Mouse (Mus musculus) forebrain, postnatal 0 days (tissue): ENCODE measurements around the gene Madcam1. TPM values are rescaled to one million over a fixed set of nuclear protein-coding genes. Genes with fewer than 3 reads are reported as not detected.

Experiments
- ATAC-seq: fragments of 200-750 bp; cut with Nextera tagmentation; 2 replicates; pipeline ENCODE4 v1.8.0; 2017; ENCODE audit warnings: mild to moderate bottlenecking, moderate library complexity
- DNase-seq: peaks from one replicate; pipeline ENCODE4 v3.0.0-alpha.2; 2015
- H3K27ac ChIP-seq: fragments of 300-500 bp; sonication (generic); 2 replicates; pipeline ENCODE4 v1.5.1; 2014; ENCODE audit warnings: low read depth, mild to moderate bottlenecking, antibody characterized with exemption, low read length, moderate library complexity, mixed read lengths
- H3K27me3 ChIP-seq: fragments of 300-500 bp; sonication (generic); 2 replicates; pipeline ENCODE4 v1.6.1; 2014; ENCODE audit warnings: mild to moderate bottlenecking, low read length, mixed read lengths; ENCODE audit not compliant: insufficient read depth
- H3K36me3 ChIP-seq: fragments of 300-500 bp; sonication (generic); 2 replicates; pipeline ENCODE4 v1.6.1; 2014; ENCODE audit warnings: mild to moderate bottlenecking, moderate library complexity; ENCODE audit not compliant: insufficient read depth
- H3K4me1 ChIP-seq: fragments of 300-500 bp; sonication (generic); 2 replicates; pipeline ENCODE4 v1.6.1; 2014; ENCODE audit warnings: antibody characterized with exemption; ENCODE audit not compliant: insufficient read depth
- H3K4me2 ChIP-seq: fragments of 300-500 bp; sonication (generic); 2 replicates; pipeline ENCODE4 v1.6.1; 2014; ENCODE audit warnings: low read depth, mild to moderate bottlenecking, moderate library complexity
- H3K4me3 ChIP-seq: fragments of 300-500 bp; sonication (generic); 2 replicates; pipeline ENCODE4 v1.5.1; 2014; ENCODE audit warnings: low read depth, low read length, mixed read lengths
- H3K9ac ChIP-seq: fragments of 300-500 bp; sonication (generic); 2 replicates; pipeline ENCODE4 v1.6.1; 2014; ENCODE audit warnings: mild to moderate bottlenecking
- H3K9me3 ChIP-seq: fragments of 300-500 bp; sonication (generic); 2 replicates; pipeline ENCODE4 v1.6.1; 2016; ENCODE audit warnings: low read length
- CTCF ChIP-seq: sonication (generic); IDR thresholded peaks from 2 replicates; pipeline ENCODE4 v1.5.1; 2016; ENCODE audit warnings: antibody characterized with exemption, control low read depth, low read depth
- WGBS: fragments of 180-500 bp; shearing (Covaris S2); extraction: QIAGEN DNeasy Blood & Tissue Kit; methylation state at CpG from one replicate; pipeline ENCODE4 v1.1.7; 2014; 5-methylcytosine and 5-hydroxymethylcytosine counted together
- polyA plus RNA-seq: library from polyadenylated mRNA; unstranded; fragments of >200 nt; fragmentation: Nextera tagmentation; extraction: Ambion mirVana; gene quantifications from 2 replicates; pipeline ENCODE4 v1.2.1, GENCODE M21; 2015
- total RNA-seq: library from RNA; depleted of rRNA; stranded (reverse); fragments of >200 nt; gene quantifications from 2 replicates; pipeline ENCODE4 v1.2.3, GENCODE M21; 2014

The Madcam1 gene
- total and polyA plus RNA-seq, 2 experiments from 2014 or later = 0.70 to 0.95 TPM

GRCm38 (mm10) chr10:79704065-79704969 lies 40.0 kb downstream of the Madcam1 start, which contains the start of gene Bsg:
Gene Bsg, plus strand, starts transcription at chr10:79704491.
- Histone ChIP-seq H3K27ac (peak within 1 kb of the TSS; percentile 70), H3K9ac (peak within 1 kb of the TSS; percentile 92), H3K4me1 (peaks cover 14% of the 10 kb centered on the region; the same call in 1 of the 2 replicates), H3K9me3 (no peaks in the 10 kb centered on the region), H3K4me3 (peak within 1 kb of the TSS; percentile 85), H3K4me2 (peak within 1 kb of the TSS; percentile 77), H3K27me3 (no peaks in the 10 kb centered on the region), H3K36me3 (peaks cover 6% of the 10 kb centered on the region; the same call in 1 of the 2 replicates)
- TF ChIP-seq CTCF = peak; percentile 64
- ATAC-seq (peak; percentile 96), DNase-seq (peak; percentile 100)
- WGBS = 7% methylated on average over 65 of the region's 65 CpGs

DNA sequence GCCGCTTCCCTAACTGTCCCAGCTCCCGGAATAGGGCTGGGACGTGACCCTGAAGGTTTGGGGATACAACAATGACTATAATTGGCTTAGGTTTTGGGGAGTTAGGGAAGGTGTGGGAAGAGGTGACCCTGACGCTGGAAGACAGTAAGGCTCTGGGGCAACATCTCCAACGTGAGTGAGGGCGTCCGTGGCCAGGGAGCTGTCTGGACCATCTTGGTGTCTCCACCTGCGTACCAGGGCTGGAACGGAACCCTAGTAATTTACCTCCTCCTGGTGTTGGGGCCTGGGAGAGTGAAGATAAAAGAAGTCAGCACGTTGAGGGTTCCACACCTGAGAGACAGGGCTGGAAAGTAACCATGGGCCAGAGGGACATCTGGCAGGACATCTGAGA lies 40.6 kb downstream of the Madcam1 start:
- H3K9me3 ChIP-seq = no peaks in the 10 kb centered on the region
- no peaks in the 10 kb centered on the region for H3K27me3 ChIP-seq
- peak overlapping the region; percentile 77 for H3K4me2 ChIP-seq
- DNase-seq = no peak
- TF ChIP-seq CTCF = no peak
- ATAC-seq = no peak
- peaks cover 14% of the 10 kb centered on the region; the same call in 1 of the 2 replicates for H3K4me1 ChIP-seq
- 11% methylated on average over 10 of the region's 10 CpGs for WGBS
- no peak overlapping the region for H3K27ac ChIP-seq
- H3K9ac ChIP-seq = peak overlapping the region; percentile 92
- H3K36me3 ChIP-seq = peaks cover 13% of the 10 kb centered on the region
- H3K4me3 ChIP-seq = peak overlapping the region; percentile 85

GRCm38 (mm10) chr10:79705951-79706350 lies 41.6 kb downstream of the Madcam1 start:
- DNase-seq (no peak), ATAC-seq (no peak)
- peak overlapping the region; percentile 18; the same call in 1 of the 2 replicates for H3K9ac ChIP-seq
- no peak for TF ChIP-seq CTCF
- no peaks in the 10 kb centered on the region for H3K9me3 ChIP-seq
- peaks cover 14% of the 10 kb centered on the region; the same call in 1 of the 2 replicates for H3K4me1 ChIP-seq
- peak overlapping the region; percentile 7; the same call in 1 of the 2 replicates for H3K4me3 ChIP-seq
- H3K27me3 ChIP-seq = no peaks in the 10 kb centered on the region
- H3K4me2 ChIP-seq = peak overlapping the region; percentile 77
- peaks cover 22% of the 10 kb centered on the region for H3K36me3 ChIP-seq
- no peak overlapping the region for H3K27ac ChIP-seq
- WGBS = 93% methylated on average over 5 of the region's 5 CpGs

DNA sequence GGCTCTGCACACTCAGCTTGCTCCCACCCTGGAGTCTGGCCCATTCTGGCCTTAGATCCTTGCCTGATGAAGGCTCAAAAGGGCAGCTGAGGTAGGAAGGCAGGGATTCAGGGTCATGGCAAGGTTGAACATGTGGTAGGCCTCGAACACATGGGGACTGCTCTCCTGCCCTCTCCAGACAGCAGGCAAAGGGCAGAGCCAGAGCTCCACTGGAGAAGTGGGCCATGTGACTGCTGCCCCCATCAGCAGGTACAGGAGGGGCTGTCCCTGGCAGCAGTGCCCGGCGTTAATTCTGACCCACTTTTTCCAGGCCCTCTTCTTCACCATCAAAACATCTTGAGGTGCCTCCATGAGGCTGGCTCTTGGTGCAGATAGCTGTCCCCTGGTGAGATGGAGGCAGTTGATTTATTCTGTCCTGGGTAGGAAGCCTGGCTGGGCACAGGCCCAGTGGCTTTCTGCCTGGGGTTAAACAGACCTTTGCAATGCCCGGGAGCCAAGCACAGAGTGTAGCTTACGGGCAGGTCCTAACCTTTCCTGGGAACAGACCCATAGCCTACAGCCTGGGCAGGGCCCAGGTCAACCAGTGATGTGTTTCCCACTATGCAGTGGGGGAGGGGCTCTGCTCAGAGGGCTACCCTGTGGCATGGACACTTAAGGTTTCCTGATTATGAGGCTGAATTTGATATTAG lies 42.2 kb downstream of the Madcam1 start:
- no peak for TF ChIP-seq CTCF
- Histone ChIP-seq H3K9ac (peak overlapping the region; percentile 18; the same call in 1 of the 2 replicates), H3K4me3 (0 out of 2 replicates have a peak overlapping the region, but pooled peaks have one; percentile 7), H3K4me2 (peak overlapping the region; percentile 77), H3K27ac (no peak overlapping the region), H3K9me3 (no peaks in the 10 kb centered on the region), H3K36me3 (peaks cover 28% of the 10 kb centered on the region), H3K4me1 (peaks cover 14% of the 10 kb centered on the region; the same call in 1 of the 2 replicates), H3K27me3 (no peaks in the 10 kb centered on the region)
- ATAC-seq = no peak
- 78% methylated on average over 5 of the region's 5 CpGs for WGBS
- DNase-seq = no peak

DNA sequence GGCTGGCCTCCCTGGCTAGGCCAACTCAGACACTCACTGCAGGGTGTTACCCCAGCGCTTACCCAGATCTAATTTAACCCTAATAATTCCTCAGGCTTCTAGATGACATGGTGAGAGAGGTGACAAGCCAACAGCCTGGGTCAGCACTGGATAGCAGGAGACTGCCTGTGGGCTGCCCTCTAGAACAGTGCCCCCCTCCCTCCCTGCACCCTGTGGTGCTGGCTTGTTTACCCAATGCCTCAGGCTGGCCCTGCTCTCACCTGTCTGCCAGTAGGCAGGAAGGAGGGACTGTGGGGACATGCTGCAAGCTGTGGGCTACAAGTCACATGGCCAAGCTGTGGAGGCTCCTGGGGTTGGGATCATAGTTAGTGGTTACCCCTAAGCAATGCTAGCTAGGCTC lies 42.8 kb downstream of the Madcam1 start:
- Histone ChIP-seq H3K9ac (no peak overlapping the region), H3K9me3 (no peaks in the 10 kb centered on the region), H3K4me2 (peak overlapping the region; percentile 77; the same call in 1 of the 2 replicates), H3K4me3 (no peak overlapping the region), H3K27me3 (no peaks in the 10 kb centered on the region), H3K4me1 (peaks cover 14% of the 10 kb centered on the region; the same call in 1 of the 2 replicates), H3K27ac (no peak overlapping the region), H3K36me3 (peaks cover 33% of the 10 kb centered on the region)
- 79% methylated on average over 1 of the region's 1 CpGs for WGBS
- ATAC-seq (no peak), DNase-seq (no peak)
- TF ChIP-seq CTCF = no peak

DNA sequence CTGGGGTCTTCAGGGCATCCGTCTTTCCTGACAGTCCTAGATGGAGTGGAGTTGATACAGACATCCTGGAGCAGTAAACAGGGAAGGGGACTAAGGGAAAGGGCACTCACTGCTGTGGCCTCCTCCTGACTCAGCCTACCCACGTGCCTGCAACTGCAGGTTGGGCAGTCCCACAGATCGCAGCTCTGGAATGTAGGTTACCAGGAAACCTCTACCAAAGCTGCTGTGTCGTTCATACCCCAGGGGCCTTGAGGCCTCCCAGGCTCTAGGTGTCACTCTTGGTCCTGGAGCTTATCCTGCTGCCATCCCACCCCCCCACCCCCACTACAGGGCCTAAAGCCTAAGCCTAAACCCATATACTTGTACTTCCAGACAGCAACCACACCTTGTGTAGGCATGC lies 43.4 kb downstream of the Madcam1 start:
- Histone ChIP-seq H3K27me3 (no peaks in the 10 kb centered on the region), H3K4me2 (peak overlapping the region; percentile 77), H3K4me1 (peaks cover 14% of the 10 kb centered on the region; the same call in 1 of the 2 replicates), H3K27ac (no peak overlapping the region), H3K9me3 (no peaks in the 10 kb centered on the region), H3K4me3 (no peak overlapping the region), H3K36me3 (peaks cover 33% of the 10 kb centered on the region), H3K9ac (no peak overlapping the region)
- no peak for TF ChIP-seq CTCF
- no peak for ATAC-seq
- WGBS = 70% methylated on average over 4 of the region's 4 CpGs
- no peak for DNase-seq

DNA sequence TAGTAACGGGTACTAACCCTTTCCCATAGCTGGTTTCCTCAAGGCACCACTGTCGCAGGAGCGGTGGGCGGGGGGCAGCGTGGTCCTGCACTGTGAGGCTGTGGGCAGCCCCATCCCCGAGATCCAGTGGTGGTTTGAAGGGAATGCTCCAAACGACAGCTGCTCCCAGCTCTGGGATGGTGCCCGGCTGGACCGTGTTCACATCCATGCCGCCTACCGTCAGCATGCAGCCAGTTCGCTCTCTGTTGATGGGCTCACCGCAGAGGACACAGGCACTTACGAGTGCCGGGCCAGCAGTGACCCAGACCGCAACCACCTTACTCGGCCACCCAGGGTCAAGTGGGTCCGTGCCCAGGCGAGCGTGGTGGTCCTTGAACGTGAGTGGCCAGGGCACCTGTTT lies 44.3 kb downstream of the Madcam1 start:
- TF ChIP-seq CTCF = no peak
- H3K4me3 ChIP-seq = no peak overlapping the region
- WGBS = 88% methylated on average over 21 of the region's 21 CpGs
- no peak for ATAC-seq
- H3K9ac ChIP-seq = no peak overlapping the region
- no peak overlapping the region for H3K4me2 ChIP-seq
- H3K27ac ChIP-seq = no peak overlapping the region
- H3K4me1 ChIP-seq = peaks cover 14% of the 10 kb centered on the region; the same call in 1 of the 2 replicates
- no peak for DNase-seq
- peaks cover 33% of the 10 kb centered on the region for H3K36me3 ChIP-seq
- no peaks in the 10 kb centered on the region for H3K9me3 ChIP-seq
- no peaks in the 10 kb centered on the region for H3K27me3 ChIP-seq
